Mouse (Mus musculus) heart, adult 9 months (tissue): ENCODE measurements around the gene Rab33b.

Experiments used
- DNase-seq, 2 experiments: peaks; one replicate each; pipeline ENCODE4 v3.0.0; 2022; ENCODE audit warnings: low spot score in 2 of 2

The Rab33b gene

DNA sequence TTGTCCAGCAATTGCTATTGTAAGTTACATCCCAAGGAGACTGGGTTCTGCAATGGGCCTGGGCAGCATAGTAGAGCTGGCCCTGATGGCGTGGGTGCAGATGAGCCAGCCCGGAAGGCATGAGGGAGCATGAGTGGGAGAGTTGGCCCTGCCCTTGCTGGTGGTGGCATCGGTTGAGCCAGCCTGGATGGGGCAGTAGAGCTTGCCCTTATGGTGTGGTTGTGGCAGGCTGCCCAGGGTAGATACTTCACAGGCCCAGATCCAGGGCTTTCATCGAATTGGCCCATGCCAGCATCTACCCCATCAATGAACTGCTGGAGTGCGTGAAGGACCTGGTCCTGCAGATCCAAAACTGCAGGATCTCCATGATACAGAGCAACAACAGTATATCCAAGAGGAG is 28.3 kb downstream of the Rab33b start:
- no peak for DNase-seq

DNA sequence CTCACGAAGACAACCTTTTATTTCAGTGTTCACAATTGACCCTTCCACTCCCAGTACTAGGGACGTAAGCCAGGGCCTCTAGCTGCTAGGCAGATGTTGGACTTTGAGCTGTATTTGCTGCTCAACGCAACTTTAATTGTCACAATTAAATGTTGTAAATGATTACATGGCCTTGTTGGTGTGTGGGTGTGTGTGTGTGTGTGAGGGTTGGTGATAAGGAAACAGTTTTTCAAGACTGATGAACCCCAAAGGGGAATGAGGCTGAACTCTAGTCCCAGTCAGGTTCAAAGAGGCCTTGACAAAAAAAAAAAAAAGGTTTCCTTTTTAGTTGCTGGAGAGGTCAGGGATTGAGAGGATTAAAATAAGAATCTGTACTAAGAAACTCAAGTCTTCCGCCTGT is 33.7 kb downstream of the Rab33b start:
- no peak for DNase-seq

DNA sequence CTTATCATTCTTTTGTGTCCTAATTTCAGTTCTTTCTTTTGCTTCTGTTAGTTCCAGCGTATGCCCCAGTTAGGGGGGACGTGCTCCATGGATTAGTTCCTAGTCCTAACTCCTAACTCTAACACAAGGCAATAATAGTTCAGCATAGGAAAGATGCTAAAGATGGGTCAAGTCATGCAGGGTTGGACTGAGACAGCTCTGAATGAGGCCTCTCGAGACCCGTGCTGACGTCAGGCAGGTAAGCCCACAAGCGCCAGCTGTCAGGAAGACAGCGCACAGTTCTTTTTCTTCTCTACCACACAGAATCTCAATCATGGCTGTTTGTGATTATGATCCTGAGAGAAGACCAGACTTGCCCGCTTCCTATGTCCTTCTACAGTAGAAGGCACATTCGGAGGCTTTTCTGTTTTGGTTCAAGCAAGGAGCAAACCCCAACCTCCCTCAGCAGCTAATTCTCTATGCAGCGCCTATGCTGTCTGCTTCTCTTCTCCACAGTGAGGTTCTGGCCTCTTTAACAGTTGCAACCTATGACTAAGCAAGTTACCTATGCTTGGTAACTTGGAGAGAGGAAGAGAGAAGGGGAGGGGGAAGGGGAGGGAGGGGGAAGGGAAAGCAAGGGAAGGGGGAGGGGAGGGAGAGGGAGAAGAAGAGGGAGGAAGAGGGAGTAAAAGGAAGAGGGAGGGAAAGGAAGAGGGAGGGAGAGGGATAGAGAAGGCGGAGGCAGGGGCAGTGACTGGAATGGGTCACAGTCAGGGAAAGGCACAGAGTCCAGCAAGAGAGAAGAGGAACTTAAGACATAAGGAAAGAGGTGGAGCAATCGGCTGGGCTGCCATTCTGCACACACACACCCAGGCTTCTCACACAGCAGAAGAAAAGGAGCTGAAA is 34.4 kb downstream of the Rab33b start:
- DNase-seq: no peak

DNA sequence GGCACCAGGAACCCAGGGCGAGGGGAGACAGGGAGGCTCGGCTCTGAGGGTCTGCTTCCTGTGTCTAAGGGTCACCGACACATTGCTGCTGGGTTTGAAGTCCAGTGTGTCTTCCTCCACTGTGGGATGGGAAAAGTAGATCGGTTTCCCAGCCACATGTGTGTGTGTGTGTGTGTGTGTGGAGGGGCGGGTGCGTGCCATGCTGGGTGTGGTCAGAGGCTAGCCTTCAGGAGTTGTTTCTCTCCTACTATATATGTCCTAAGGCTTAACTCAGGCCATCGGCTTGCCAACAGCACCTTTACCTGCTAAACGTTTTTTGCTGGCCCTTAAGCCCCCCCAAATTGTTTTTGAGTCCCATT is 35.0 kb downstream of the Rab33b start:
- DNase-seq: no peak

DNA sequence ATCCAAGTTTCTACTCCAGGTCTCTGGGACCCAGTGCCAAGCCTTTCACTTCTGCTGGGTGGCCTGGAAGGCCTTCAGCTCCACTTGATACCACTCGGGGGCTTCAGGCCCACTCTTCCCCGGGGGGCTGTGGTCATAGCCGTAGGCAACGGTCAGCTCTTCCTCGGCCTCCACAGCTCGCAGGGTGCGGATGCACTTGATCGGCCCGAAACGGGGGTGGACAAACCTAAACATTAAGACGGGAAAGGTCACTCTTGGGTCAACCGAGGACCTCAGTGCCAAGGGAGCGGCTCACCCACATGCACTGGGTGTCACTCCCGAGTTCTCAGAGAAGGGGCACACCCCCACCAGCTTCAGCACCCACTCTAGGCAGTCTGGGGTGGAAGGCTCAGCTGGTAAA is 37.5 kb downstream of the Rab33b start:
- DNase-seq: no peak

DNA sequence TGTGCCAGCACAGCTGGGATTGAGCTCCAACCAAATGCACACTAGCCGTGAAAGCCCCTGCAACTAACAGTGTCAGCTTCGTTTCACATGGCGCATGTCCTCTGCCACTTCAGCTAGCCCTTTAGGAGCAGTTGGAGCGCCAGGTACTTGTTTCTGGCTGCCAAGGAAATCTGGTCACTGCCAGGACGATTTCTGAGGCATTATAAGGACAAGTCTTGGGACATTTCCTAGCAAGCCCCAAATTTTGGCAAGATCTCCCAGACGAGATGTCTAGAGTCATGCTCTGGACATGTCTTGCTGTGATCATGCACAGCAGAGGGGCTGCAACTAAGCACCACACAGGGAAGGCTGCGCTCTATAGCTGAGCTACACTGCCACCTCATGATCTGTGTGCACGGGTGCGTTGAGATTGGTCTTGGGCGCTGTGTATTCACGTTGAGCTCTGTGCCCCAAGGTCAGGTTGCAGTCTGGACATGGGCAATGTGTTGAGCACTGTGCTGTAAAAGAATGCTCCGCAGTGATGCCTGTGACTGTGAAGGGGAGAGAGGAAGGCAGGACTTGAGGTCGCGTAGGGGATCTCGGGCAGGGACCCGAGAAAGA is 41.6 kb downstream of the Rab33b start:
- no peak for DNase-seq

DNA sequence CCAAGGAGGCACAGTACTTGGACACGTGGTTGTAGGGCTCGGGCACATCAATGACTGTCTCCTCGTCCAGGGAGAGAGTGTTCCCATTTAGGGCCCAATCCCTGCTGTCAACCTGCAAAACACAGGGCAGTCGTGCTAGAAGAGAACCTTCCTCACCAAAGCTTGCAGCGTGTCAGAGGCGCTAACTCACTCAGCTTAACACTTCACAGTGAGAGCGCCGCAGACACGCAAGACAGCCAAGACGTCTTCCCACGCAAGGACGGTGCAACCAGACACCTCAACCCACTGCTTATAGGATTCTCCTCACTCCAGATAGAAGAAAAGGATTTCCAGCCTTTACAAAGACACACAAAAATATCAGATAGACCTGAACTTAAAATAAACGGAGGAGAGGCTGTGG is 43.2 kb downstream of the Rab33b start:
- DNase-seq: no peak

DNA sequence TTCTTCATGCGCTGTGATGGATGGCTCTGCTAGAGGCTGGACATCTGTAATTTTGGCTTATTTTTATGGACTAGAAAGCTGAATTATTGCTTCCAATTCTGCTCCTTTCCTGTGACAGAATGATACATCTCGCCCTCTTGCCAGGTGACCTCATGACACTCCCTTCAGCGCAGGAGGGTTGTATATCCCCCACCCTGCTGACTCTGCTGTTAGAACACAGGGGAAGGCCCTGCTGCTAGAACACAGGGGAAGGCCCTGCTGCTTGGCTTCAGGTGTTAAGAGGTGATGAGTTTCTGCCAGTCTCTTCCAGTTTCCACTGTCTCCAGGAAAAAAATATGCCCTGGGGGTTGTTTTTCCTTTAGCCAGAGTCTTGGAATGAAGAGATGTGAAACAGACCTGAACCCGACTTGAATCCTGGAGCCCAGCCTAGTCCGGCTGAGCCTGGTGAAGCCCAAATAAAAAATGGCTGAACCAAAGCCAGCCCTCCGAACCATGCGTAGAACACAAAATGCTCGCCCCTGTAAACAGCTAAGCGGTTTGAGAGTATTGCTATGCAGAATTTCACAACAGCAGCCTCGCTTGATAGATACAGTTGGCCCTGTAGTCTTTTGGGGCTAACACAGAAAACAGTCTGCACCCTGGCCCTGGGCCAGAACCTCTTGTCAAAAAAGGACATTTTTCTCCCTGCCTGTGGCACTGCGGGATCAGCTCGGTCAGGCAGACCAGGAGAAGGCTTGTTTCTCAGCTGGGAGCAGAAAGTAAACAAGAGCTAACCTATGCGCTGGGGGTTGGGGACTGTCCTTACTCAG is 48.0 kb downstream of the Rab33b start:
- peak; percentile 49 to 54 for DNase-seq

DNA sequence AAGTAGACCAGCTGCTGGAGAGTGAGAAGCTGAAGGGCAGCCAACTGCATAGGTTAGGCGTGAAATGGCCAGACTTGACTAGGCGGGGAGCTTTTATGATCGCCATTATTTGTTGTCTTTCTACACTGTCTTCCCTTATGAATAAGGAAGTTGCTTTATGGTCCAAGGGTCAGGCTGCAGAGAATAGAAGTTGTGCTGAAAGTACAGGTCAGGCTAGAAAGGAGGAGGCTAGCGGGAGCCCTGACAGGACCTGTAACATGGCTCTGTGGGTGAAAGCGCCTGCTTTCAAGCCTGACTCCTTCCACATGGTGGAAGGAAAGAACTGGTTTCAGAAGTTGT is 48.5 kb downstream of the Rab33b start:
- no peak for DNase-seq

DNA sequence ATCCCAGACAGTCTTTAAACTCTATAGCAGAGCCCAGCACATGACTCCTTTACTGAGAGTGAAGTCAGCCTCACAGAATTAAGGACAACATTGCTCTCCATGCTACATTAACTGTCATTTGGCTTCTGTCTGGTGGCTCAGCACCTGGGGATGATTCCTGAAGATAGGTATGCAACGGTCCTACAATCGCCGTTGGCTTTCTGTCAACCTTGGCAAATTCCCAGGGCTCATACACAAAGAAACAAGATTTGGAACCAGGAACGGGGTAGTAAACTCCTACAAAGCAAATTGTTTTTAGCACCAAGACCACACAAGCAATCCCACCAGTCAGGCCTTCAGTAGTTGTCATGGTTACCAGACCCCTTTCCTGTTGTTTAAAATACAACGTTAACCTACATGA is 49.9 kb downstream of the Rab33b start:
- DNase-seq: no peak

DNA sequence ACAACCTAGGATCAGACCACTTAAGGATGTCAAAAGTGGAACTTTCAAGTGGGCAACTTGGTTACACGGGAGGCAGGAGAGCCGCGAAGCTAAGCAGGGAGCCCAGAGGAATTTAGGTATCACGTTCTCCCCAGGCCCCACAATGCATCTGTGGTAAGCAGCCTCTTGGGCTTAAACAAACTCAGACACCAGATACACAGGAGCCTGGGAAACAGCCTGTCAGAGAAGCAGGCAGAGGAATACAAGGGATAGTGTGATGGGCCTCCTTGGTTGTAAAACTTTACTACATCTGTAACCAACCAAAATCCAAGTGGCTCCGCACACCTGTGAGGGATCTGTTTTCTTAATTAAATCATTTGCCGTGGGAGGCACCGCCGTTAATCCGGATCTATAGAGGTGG is 50.3 kb downstream of the Rab33b start:
- no peak for DNase-seq

DNA sequence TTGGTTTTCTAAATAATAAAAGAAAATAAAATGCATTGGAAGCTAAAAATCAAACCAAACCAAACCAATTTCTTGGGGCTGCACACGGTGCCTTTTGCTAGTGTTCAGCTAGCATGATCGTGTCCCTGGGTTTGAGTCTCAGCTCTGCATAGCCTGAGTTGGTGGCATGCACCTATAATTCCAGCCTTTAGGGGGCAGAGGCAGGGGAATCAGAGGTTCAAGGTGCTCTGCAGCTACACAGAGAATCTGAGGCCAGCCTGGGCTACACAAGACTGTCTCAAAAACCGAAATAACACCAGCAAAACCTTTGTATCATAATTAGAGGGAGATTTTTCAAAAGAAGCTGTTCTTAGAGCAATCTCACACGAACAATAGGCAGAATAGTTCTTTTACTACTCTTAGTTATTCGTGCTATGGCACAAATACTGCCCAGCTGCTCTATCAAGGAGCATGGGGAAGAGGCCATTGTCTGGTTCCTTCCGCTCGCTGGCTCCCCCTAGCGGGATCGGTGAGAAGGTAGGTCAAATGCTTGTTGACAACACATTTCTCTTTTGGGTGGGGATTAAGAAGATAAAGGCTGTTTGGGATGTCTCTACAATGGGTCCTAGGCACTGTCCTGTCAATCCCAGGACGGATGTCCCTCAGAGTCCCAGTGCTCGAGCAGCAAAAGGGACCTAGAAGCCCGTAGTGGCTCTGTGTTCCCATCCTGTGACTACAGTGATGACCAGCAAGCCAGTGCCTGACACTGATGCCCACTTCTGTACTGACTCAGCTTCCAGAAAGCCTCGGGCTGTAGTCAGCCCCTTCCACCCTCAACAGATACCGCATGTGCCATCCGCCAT is 56.1 kb downstream of the Rab33b start:
- DNase-seq: peak; percentile 28 to 54

DNA sequence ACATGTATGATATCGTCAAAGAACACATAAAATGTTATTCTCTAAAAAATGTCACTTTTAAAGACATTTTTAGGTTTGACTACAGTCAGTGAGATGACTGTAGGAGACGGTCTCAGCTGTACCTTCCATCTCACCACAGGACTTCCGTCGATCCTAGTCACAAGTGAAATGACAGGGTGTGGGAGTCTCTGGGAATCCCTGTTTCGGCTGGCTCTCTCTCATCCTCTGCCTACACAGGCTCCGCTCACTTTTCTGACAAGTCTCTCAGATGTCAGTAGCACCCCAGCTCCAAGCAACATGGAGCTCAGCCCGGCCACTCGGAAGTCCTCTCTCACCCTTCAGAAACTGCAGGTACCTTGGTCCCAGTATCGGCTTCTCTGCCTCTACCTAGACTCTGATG is 56.9 kb downstream of the Rab33b start:
- DNase-seq: no peak

DNA sequence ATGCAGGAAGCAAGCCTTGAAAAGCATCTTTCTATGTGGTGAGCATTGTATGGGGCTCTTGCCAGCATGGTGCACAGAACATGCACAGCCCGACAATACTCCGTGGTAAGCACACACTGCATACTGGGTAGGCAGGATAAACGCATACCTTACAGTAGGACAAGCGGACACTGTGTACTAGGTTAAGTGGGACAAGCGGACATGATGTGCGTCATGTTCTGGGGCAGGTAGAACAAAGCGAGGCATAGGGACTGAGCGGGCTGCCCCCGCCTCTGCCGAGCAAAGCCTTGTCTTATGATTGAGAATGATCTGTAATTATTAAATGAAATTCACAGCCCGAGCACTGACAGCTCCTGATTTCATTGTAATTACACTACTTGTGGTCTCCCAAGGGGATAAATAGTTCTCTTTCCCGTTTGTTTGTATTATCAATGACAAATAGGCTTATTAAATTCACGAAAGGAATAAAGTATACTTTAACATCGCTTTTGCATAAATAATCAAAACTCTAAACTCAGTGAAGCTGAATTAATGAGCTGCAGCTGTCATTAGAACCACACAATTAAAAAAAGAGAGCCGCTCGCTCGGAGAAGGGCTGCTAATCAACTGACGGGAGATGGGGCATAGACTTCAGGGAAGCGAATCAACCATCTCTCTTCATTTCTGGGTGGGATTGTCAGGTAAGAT is 60.9 kb downstream of the Rab33b start:
- DNase-seq: no peak
